Mouse (Mus musculus) heart, postnatal 0 days (tissue): Measurements from ENCODE around the gene Zfp229.

Experiments
- CTCF ChIP-seq: IDR thresholded peaks from 2 replicates; pipeline ENCODE4 v1.5.1; 2016; ENCODE audit warnings: antibody characterized with exemption, control low read depth, low read depth
- EP300 ChIP-seq: IDR thresholded peaks from 2 replicates; pipeline ENCODE4 v1.6.1; 2016; ENCODE audit warnings: antibody characterized with exemption, low read depth

DNA sequence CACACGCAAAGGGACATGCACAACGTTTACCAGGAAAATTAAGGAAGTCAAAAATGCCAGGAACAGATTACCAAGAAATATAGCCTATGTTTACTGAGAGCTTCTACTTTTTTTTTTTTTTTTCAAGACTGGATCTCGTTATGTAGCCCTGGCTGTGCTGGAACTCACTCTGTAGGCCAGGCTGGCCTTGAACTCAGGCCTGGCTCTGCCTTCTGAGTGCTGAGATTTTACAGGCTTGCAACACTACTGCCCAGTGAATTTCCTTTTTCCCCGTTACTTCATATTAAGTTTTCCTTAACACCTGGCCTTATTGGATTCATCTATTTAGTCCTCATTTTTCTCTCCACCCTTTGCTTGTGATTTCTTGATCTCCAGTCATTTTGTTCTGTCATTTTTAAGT lies 2.5 kb downstream of the Zfp229 start:
- TF ChIP-seq CTCF: no peak
- TF ChIP-seq EP300: no peak
